28 mouse cellular contexts compared by ENCODE assay signal in genomic region chr13:95870626-95871025, GRCm38 (mm10). TPM values are rescaled to one million over a fixed set of nuclear protein-coding genes. Genes with fewer than 3 reads are reported as not detected.
DNase-seq lines count a peak whose midpoint lies in the region; ATAC-seq lines count a peak whose summit lies in the region.
"Had no signal": no experiment of that assay in that cellular context is flagged by ENCODE, and none has a peak within 500 bp of the region (broad histone marks: within the 10 kb centered on the region; RNA-seq: fewer than 3 reads in every experiment).

No protein-coding gene starts in this region.

- WGBS in forebrain, embryonic 10.5 days, result 93% methylated on average over 8 of the region's 8 CpGs
- WGBS in forebrain, embryonic 13.5 days, result 81% methylated on average over 7 of the region's 8 CpGs
- WGBS in hindbrain, embryonic 10.5 days, result 88% methylated on average over 8 of the region's 8 CpGs
- WGBS in hindbrain, embryonic 16.5 days, result 84% methylated on average over 7 of the region's 8 CpGs

- H3K36me3 ChIP-seq in forebrain, embryonic 10.5 days (replicated peaks), result no peaks in the 10 kb centered on the region
- H3K36me3 ChIP-seq in forebrain, embryonic 13.5 days (ENCODE audit: poor library complexity, severe bottlenecking), result no peaks in the 10 kb centered on the region
- H3K36me3 ChIP-seq in hindbrain, embryonic 10.5 days, result no peaks in the 10 kb centered on the region
- H3K36me3 ChIP-seq in hindbrain, embryonic 16.5 days (ENCODE audit: control insufficient read depth, insufficient read depth, low read length), result no peaks in the 10 kb centered on the region
- H3K36me3 ChIP-seq: heart, embryonic 12.5 days; heart, embryonic 15.5 days; hindbrain, embryonic 13.5 days had no signal

- DNase-seq in forebrain, embryonic 10.5 days (ENCODE audit: extremely low spot score, low spot score), result no peak
- DNase-seq in hindbrain, embryonic 10.5 days (ENCODE audit: low spot score), result no peak
- peak; percentile 41 for DNase-seq in 416B (ENCODE audit: low read depth)
- no peak for DNase-seq in embryo, embryonic 9.5 days (ENCODE audit: extremely low spot score)
- DNase-seq: adrenal gland, adult 2 months; adrenal gland, postnatal 25 days; cerebellum, adult 11-12 months; cerebellum, adult 8-10 months; cerebellum, postnatal 10 days; cerebellum, postnatal 36 days; gastrocnemius, adult 2 months; gastrocnemius, postnatal 14 days; heart, adult 18-20 months; heart, postnatal 10 days; heart, postnatal 36 days; kidney, adult 2 months had no signal

- H3K27me3 ChIP-seq in forebrain, embryonic 10.5 days (ENCODE audit: poor library complexity, severe bottlenecking), result no peaks in the 10 kb centered on the region
- no peaks in the 10 kb centered on the region for H3K27me3 ChIP-seq in forebrain, embryonic 13.5 days
- no peaks in the 10 kb centered on the region for H3K27me3 ChIP-seq in hindbrain, embryonic 10.5 days (ENCODE audit: insufficient read depth, poor library complexity, severe bottlenecking)
- no peaks in the 10 kb centered on the region for H3K27me3 ChIP-seq in hindbrain, embryonic 16.5 days (replicated peaks; ENCODE audit: control insufficient read depth, insufficient read depth, low read length)
- H3K27me3 ChIP-seq: heart, embryonic 12.5 days; heart, embryonic 15.5 days; hindbrain, embryonic 13.5 days had no signal

- H3K9me3 ChIP-seq in forebrain, embryonic 10.5 days, result no peaks in the 10 kb centered on the region
- no peaks in the 10 kb centered on the region for H3K9me3 ChIP-seq in forebrain, embryonic 13.5 days (replicated peaks)
- H3K9me3 ChIP-seq in hindbrain, embryonic 10.5 days, result no peaks in the 10 kb centered on the region
- no peaks in the 10 kb centered on the region for H3K9me3 ChIP-seq in hindbrain, embryonic 16.5 days (ENCODE audit: control insufficient read depth, low read length)
- H3K9me3 ChIP-seq: heart, embryonic 12.5 days; heart, embryonic 15.5 days; hindbrain, embryonic 13.5 days had no signal

- H3K4me1 ChIP-seq in forebrain, embryonic 10.5 days, result peaks cover 57% of the 10 kb centered on the region
- peaks cover 55% of the 10 kb centered on the region for H3K4me1 ChIP-seq in forebrain, embryonic 13.5 days
- H3K4me1 ChIP-seq in hindbrain, embryonic 10.5 days (replicated peaks), result peaks cover 51% of the 10 kb centered on the region
- peaks cover 4% of the 10 kb centered on the region; the same call in 1 of the 2 replicates for H3K4me1 ChIP-seq in hindbrain, embryonic 16.5 days (ENCODE audit: control insufficient read depth, insufficient read depth, low read depth, low read length)
- H3K4me1 ChIP-seq: heart, embryonic 15.5 days had no signal

- no peak overlapping the region for H3K4me2 ChIP-seq in forebrain, embryonic 13.5 days
- no peak overlapping the region for H3K4me2 ChIP-seq in hindbrain, embryonic 16.5 days (ENCODE audit: low read length)
- H3K4me2 ChIP-seq: heart, embryonic 12.5 days; heart, embryonic 15.5 days; hindbrain, embryonic 13.5 days had no signal

- H3K4me3 ChIP-seq in forebrain, embryonic 10.5 days, result no peak overlapping the region
- no peak overlapping the region for H3K4me3 ChIP-seq in forebrain, embryonic 13.5 days
- H3K4me3 ChIP-seq in hindbrain, embryonic 10.5 days, result no peak overlapping the region
- H3K4me3 ChIP-seq in hindbrain, embryonic 16.5 days (ENCODE audit: low read length), result no peak overlapping the region
- H3K4me3 ChIP-seq: gastrocnemius, adult 2 months; heart, embryonic 12.5 days; heart, embryonic 15.5 days; hindbrain, embryonic 13.5 days had no signal

- no peak for ATAC-seq in forebrain, embryonic 13.5 days
- no peak for ATAC-seq in hindbrain, embryonic 16.5 days
- ATAC-seq in granulocyte monocyte progenitor cell, adult 5-6 weeks (replicated peaks; ENCODE audit: poor library complexity, severe bottlenecking), result peak; percentile 53
- no peak for ATAC-seq in frontal cortex, adult (ENCODE audit: low TSS enrichment)
- ATAC-seq: CD4-positive, CD25-positive, alpha-beta regulatory T cell, adult 4 months; forebrain, embryonic 14.5 days; hindbrain, postnatal 0 days; inflammation-experienced regulatory T-cells, adult 6 months; intestine, embryonic 16.5 days had no signal

- peak overlapping the region; percentile 83 for H3K27ac ChIP-seq in forebrain, embryonic 10.5 days
- H3K27ac ChIP-seq in forebrain, embryonic 13.5 days, result no peak overlapping the region
- peak overlapping the region; percentile 76 for H3K27ac ChIP-seq in hindbrain, embryonic 10.5 days
- no peak overlapping the region for H3K27ac ChIP-seq in hindbrain, embryonic 16.5 days (ENCODE audit: low read depth, low read length)
- H3K27ac ChIP-seq: gastrocnemius, adult 2 months; heart, embryonic 15.5 days; hindbrain, embryonic 13.5 days; hindbrain, postnatal 0 days had no signal

- no peak overlapping the region for H3K9ac ChIP-seq in forebrain, embryonic 13.5 days
- no peak overlapping the region for H3K9ac ChIP-seq in hindbrain, embryonic 16.5 days (ENCODE audit: low read depth, low read length)
- H3K9ac ChIP-seq: heart, embryonic 12.5 days; heart, embryonic 15.5 days; hindbrain, embryonic 13.5 days had no signal

RNA-seq across cellular contexts. Expression of gene Iqgap2, which starts 21.1 kb away (rescaled TPM):
- 13.6 and 14.0 TPM in 2 replicates for polyA plus RNA-seq in forebrain, embryonic 10.5 days (2016; fragmentation: Nextera tagmentation; extraction: Ambion mirVana)
- polyA plus RNA-seq in forebrain, embryonic 13.5 days (2015; fragmentation: Nextera tagmentation; extraction: Ambion mirVana), result 9.1 and 9.9 TPM in 2 replicates
- polyA plus RNA-seq in hindbrain, embryonic 10.5 days (2016; fragmentation: Nextera tagmentation; extraction: Ambion mirVana), result 10.5 and 12.1 TPM in 2 replicates
- 3.5 and 3.8 TPM in 2 replicates for polyA plus RNA-seq in hindbrain, embryonic 16.5 days (2015; fragmentation: Nextera tagmentation; extraction: Ambion mirVana)
- total RNA-seq in granulocyte monocyte progenitor cell, adult 5-6 weeks (2014; fragmentation: Nextera tagmentation), result 71.4 and 91.9 TPM in 2 replicates
- 143 and 157 TPM in 2 replicates for total RNA-seq in granulocyte monocyte progenitor cell, adult 5-6 weeks (2017)

Comparison
In these comparisons a context has a peak if more than half of its experiments do, and no peak if none do; other contexts are left out.
1. H3K27ac ChIP-seq: peak in forebrain, embryonic 10.5 days (single experiment) and hindbrain, embryonic 10.5 days (single experiment); none in forebrain, embryonic 13.5 days (single experiment) and hindbrain, embryonic 16.5 days (single experiment).